Mouse (Mus musculus) erythroblast, embryonic 14.5 days (primary cell): ENCODE data around the gene Hormad2.

ENCODE experiments used
- GATA1 ChIP-seq: IDR thresholded peaks from 2 replicates; pipeline ENCODE4 v1.6.1; 2012; ENCODE audit warnings: low read length, inconsistent platforms, mixed read lengths
- TAL1 ChIP-seq: IDR thresholded peaks from 3 replicates; pipeline ENCODE4 v1.6.1; 2012; ENCODE audit warnings: low read length, inconsistent platforms, mixed read lengths

- TF ChIP-seq TAL1: no peak
- no peak for TF ChIP-seq GATA1
These were observed 23.3 kb upstream of the Hormad2 start for GRCm38 (mm10) chr11:4464186-4464585.
